Mouse (Mus musculus): ENCODE measurements around the gene Tcea3. TPM values are rescaled to one million over a fixed set of nuclear protein-coding genes. Genes with fewer than 3 reads are reported as not detected.

Tcea3 gene
- polyA plus RNA-seq, 1 experiment from 2014 or later = 17.3 TPM

- ATAC-seq (replicated peaks; ENCODE audit: low FRiP score) (no peak), DNase-seq (ENCODE audit: low spot score) (no peak)
- WGBS = 71% methylated on average over 7 of the region's 7 CpGs
- Histone ChIP-seq H3K9ac (ENCODE audit: low read depth, low read length) (no peak overlapping the region), H3K36me3 (ENCODE audit: control insufficient read depth, insufficient read depth, low read length) (no peaks in the 10 kb centered on the region), H3K27ac (ENCODE audit: low read depth, low read length) (no peak overlapping the region), H3K9me3 (ENCODE audit: control insufficient read depth, low read length) (no peaks in the 10 kb centered on the region), H3K4me1 (replicated peaks; ENCODE audit: control insufficient read depth, insufficient read depth, low read length) (peaks cover 6% of the 10 kb centered on the region; the same call in 1 of the 2 replicates), H3K4me2 (no peak overlapping the region), H3K4me3 (ENCODE audit: low read depth, low read length) (no peak overlapping the region), H3K27me3 (replicated peaks; ENCODE audit: control insufficient read depth, insufficient read depth, low read length) (peaks cover 89% of the 10 kb centered on the region)
Measured at GRCm38 (mm10) chr4:136242728-136243127, 4.8 kb upstream of the Tcea3 start.

- Histone ChIP-seq H3K9ac (ENCODE audit: low read depth, low read length) (no peak overlapping the region), H3K27me3 (replicated peaks; ENCODE audit: control insufficient read depth, insufficient read depth, low read length) (peaks cover 89% of the 10 kb centered on the region)
Measured at GRCm38 (mm10) chr4:136244208-136244607, 3.3 kb upstream of the Tcea3 start.

GRCm38 (mm10) chr4:136245681-136246080 lies 1.8 kb upstream of the Tcea3 start:
- Histone ChIP-seq H3K9ac (ENCODE audit: low read depth, low read length) (no peak overlapping the region), H3K4me1 (replicated peaks; ENCODE audit: control insufficient read depth, insufficient read depth, low read length) (peaks cover 11% of the 10 kb centered on the region), H3K27me3 (replicated peaks; ENCODE audit: control insufficient read depth, insufficient read depth, low read length) (peaks cover 90% of the 10 kb centered on the region), H3K36me3 (ENCODE audit: control insufficient read depth, insufficient read depth, low read length) (no peaks in the 10 kb centered on the region), H3K4me3 (ENCODE audit: low read depth, low read length) (no peak overlapping the region), H3K9me3 (ENCODE audit: control insufficient read depth, low read length) (no peaks in the 10 kb centered on the region), H3K4me2 (no peak overlapping the region), H3K27ac (ENCODE audit: low read depth, low read length) (no peak overlapping the region)
- ATAC-seq (replicated peaks; ENCODE audit: low FRiP score) = no peak
- 48% methylated on average over 5 of the region's 5 CpGs for WGBS
- no peak for DNase-seq (ENCODE audit: low spot score)

More at GRCm38 (mm10) chr4:136244208-136244607, 3.3 kb upstream of the Tcea3 start:
- H3K36me3 ChIP-seq (ENCODE audit: control insufficient read depth, insufficient read depth, low read length) = no peaks in the 10 kb centered on the region
- H3K4me3 ChIP-seq (ENCODE audit: low read depth, low read length) = no peak overlapping the region
- H3K9me3 ChIP-seq (ENCODE audit: control insufficient read depth, low read length) = no peaks in the 10 kb centered on the region
- no peak overlapping the region for H3K4me2 ChIP-seq
- H3K4me1 ChIP-seq (replicated peaks; ENCODE audit: control insufficient read depth, insufficient read depth, low read length) = peaks cover 6% of the 10 kb centered on the region; the same call in 1 of the 2 replicates
- ATAC-seq (replicated peaks; ENCODE audit: low FRiP score) = no peak
- no peak overlapping the region for H3K27ac ChIP-seq (ENCODE audit: low read depth, low read length)
- WGBS = 53% methylated on average over 7 of the region's 7 CpGs
- DNase-seq (ENCODE audit: low spot score) = no peak

GRCm38 (mm10) chr4:136246568-136246969 lies 960 bp upstream of the Tcea3 start:
- WGBS = 3% methylated on average over 12 of the region's 12 CpGs
- Histone ChIP-seq H3K27ac (ENCODE audit: low read depth, low read length) (no peak overlapping the region), H3K9me3 (ENCODE audit: control insufficient read depth, low read length) (no peaks in the 10 kb centered on the region), H3K4me3 (ENCODE audit: low read depth, low read length) (no peak overlapping the region), H3K4me1 (replicated peaks; ENCODE audit: control insufficient read depth, insufficient read depth, low read length) (peaks cover 11% of the 10 kb centered on the region), H3K4me2 (peak overlapping the region; percentile 72; the same call in 1 of the 2 replicates), H3K9ac (ENCODE audit: low read depth, low read length) (no peak overlapping the region), H3K36me3 (ENCODE audit: control insufficient read depth, insufficient read depth, low read length) (no peaks in the 10 kb centered on the region), H3K27me3 (replicated peaks; ENCODE audit: control insufficient read depth, insufficient read depth, low read length) (peaks cover 82% of the 10 kb centered on the region)
- ATAC-seq (replicated peaks; ENCODE audit: low FRiP score) (no peak), DNase-seq (ENCODE audit: low spot score) (no peak)

- H3K4me3 ChIP-seq (ENCODE audit: low read depth, low read length) = peak overlapping the region; percentile 53
- H3K4me1 ChIP-seq (replicated peaks; ENCODE audit: control insufficient read depth, insufficient read depth, low read length) = peaks cover 11% of the 10 kb centered on the region
- no peak for DNase-seq (ENCODE audit: low spot score)
- 4% methylated on average over 14 of the region's 14 CpGs for WGBS
- peak overlapping the region; percentile 72 for H3K4me2 ChIP-seq
- H3K27me3 ChIP-seq (replicated peaks; ENCODE audit: control insufficient read depth, insufficient read depth, low read length) = peaks cover 79% of the 10 kb centered on the region
- no peaks in the 10 kb centered on the region for H3K9me3 ChIP-seq (ENCODE audit: control insufficient read depth, low read length)
- H3K27ac ChIP-seq (ENCODE audit: low read depth, low read length) = no peak overlapping the region
- H3K36me3 ChIP-seq (ENCODE audit: control insufficient read depth, insufficient read depth, low read length) = no peaks in the 10 kb centered on the region
- no peak for ATAC-seq (replicated peaks; ENCODE audit: low FRiP score)
- no peak overlapping the region for H3K9ac ChIP-seq (ENCODE audit: low read depth, low read length)
Measured at GRCm38 (mm10) chr4:136247386-136247728, 172 bp upstream of the Tcea3 start.

- Histone ChIP-seq H3K9ac (ENCODE audit: low read depth, low read length) (peak overlapping the region; percentile 41; the same call in 1 of the 2 replicates), H3K27ac (ENCODE audit: low read depth, low read length) (no peak overlapping the region)
- ATAC-seq (replicated peaks; ENCODE audit: low FRiP score) = no peak; the same call in 1 of the 2 replicates
Measured at GRCm38 (mm10) chr4:136248464-136249331, 1.2 kb downstream of the Tcea3 start.

GRCm38 (mm10) chr4:136249332-136249647 lies 1.8 kb downstream of the Tcea3 start:
- Histone ChIP-seq H3K4me1 (replicated peaks; ENCODE audit: control insufficient read depth, insufficient read depth, low read length) (peaks cover 11% of the 10 kb centered on the region), H3K27me3 (replicated peaks; ENCODE audit: control insufficient read depth, insufficient read depth, low read length) (peaks cover 66% of the 10 kb centered on the region), H3K9me3 (ENCODE audit: control insufficient read depth, low read length) (no peaks in the 10 kb centered on the region), H3K9ac (ENCODE audit: low read depth, low read length) (no peak overlapping the region), H3K36me3 (ENCODE audit: control insufficient read depth, insufficient read depth, low read length) (no peaks in the 10 kb centered on the region), H3K4me3 (ENCODE audit: low read depth, low read length) (peak overlapping the region; percentile 53; the same call in 1 of the 2 replicates), H3K4me2 (peak overlapping the region; percentile 72), H3K27ac (ENCODE audit: low read depth, low read length) (no peak overlapping the region)
- DNase-seq (ENCODE audit: low spot score) (no peak), ATAC-seq (replicated peaks; ENCODE audit: low FRiP score) (no peak)
- 6% methylated on average over 11 of the region's 11 CpGs for WGBS

More at GRCm38 (mm10) chr4:136248464-136249331, 1.2 kb downstream of the Tcea3 start:
- Histone ChIP-seq H3K4me3 (ENCODE audit: low read depth, low read length) (peak overlapping the region; percentile 53), H3K9me3 (ENCODE audit: control insufficient read depth, low read length) (no peaks in the 10 kb centered on the region), H3K4me1 (replicated peaks; ENCODE audit: control insufficient read depth, insufficient read depth, low read length) (peaks cover 11% of the 10 kb centered on the region), H3K4me2 (peak overlapping the region; percentile 72), H3K36me3 (ENCODE audit: control insufficient read depth, insufficient read depth, low read length) (no peaks in the 10 kb centered on the region), H3K27me3 (replicated peaks; ENCODE audit: control insufficient read depth, insufficient read depth, low read length) (peaks cover 72% of the 10 kb centered on the region)
- WGBS = 3% methylated on average over 37 of the region's 37 CpGs
- no peak for DNase-seq (ENCODE audit: low spot score)

- Histone ChIP-seq H3K4me2 (peak overlapping the region; percentile 72), H3K9ac (ENCODE audit: low read depth, low read length) (no peak overlapping the region), H3K9me3 (ENCODE audit: control insufficient read depth, low read length) (no peaks in the 10 kb centered on the region), H3K4me1 (replicated peaks; ENCODE audit: control insufficient read depth, insufficient read depth, low read length) (peaks cover 11% of the 10 kb centered on the region), H3K27ac (ENCODE audit: low read depth, low read length) (no peak overlapping the region), H3K36me3 (ENCODE audit: control insufficient read depth, insufficient read depth, low read length) (no peaks in the 10 kb centered on the region), H3K27me3 (replicated peaks; ENCODE audit: control insufficient read depth, insufficient read depth, low read length) (peaks cover 61% of the 10 kb centered on the region), H3K4me3 (ENCODE audit: low read depth, low read length) (no peak overlapping the region)
- ATAC-seq (replicated peaks; ENCODE audit: low FRiP score) (no peak), DNase-seq (ENCODE audit: low spot score) (no peak)
- 31% methylated on average over 9 of the region's 9 CpGs for WGBS
Measured at GRCm38 (mm10) chr4:136249780-136250179, 2.3 kb downstream of the Tcea3 start.

- Histone ChIP-seq H3K4me3 (ENCODE audit: low read depth, low read length) (no peak overlapping the region), H3K4me2 (no peak overlapping the region), H3K27ac (ENCODE audit: low read depth, low read length) (no peak overlapping the region), H3K9ac (ENCODE audit: low read depth, low read length) (no peak overlapping the region), H3K36me3 (ENCODE audit: control insufficient read depth, insufficient read depth, low read length) (no peaks in the 10 kb centered on the region), H3K4me1 (replicated peaks; ENCODE audit: control insufficient read depth, insufficient read depth, low read length) (peaks cover 9% of the 10 kb centered on the region), H3K9me3 (ENCODE audit: control insufficient read depth, low read length) (no peaks in the 10 kb centered on the region), H3K27me3 (replicated peaks; ENCODE audit: control insufficient read depth, insufficient read depth, low read length) (peaks cover 5% of the 10 kb centered on the region)
- DNase-seq (ENCODE audit: low spot score) (no peak), ATAC-seq (replicated peaks; ENCODE audit: low FRiP score) (no peak)
- 20% methylated on average over 6 of the region's 6 CpGs for WGBS
Measured at GRCm38 (mm10) chr4:136255919-136256318, 8.4 kb downstream of the Tcea3 start.
